Mouse (Mus musculus) ES-E14 (cell line): ENCODE measurements at regions not wholly inside any gene's neighbourhood (a gene's known extent, or its start where the extent isn't known, plus 50 kb on each side); places are given as distances from the start of the nearest gene placed in this dataset.

Source experiments
- DNase-seq: peaks from one replicate; pipeline ENCODE4 v3.0.0-alpha.2; 2013; ENCODE audit warnings: low read depth, low spot score
- H3K27ac ChIP-seq: 2 replicates; pipeline ENCODE4 v1.5.1; 2012; ENCODE audit warnings: low read depth, mild to moderate bottlenecking, low read length, moderate library complexity, mixed read lengths; ENCODE audit not compliant: poor library complexity, insufficient read depth, severe bottlenecking
- H3K36me3 ChIP-seq: 2 replicates; pipeline ENCODE4 v1.6.1; 2012; ENCODE audit warnings: mild to moderate bottlenecking, low read length, moderate library complexity, mixed read lengths; ENCODE audit not compliant: control insufficient read depth, poor library complexity, insufficient read depth, severe bottlenecking
- H3K4me1 ChIP-seq, 2 experiments: fragments of 150-350 bp in 1 of 2; sonication (generic) in 1 of 2; 2 replicates each; pipeline ENCODE4 v1.6.1; 2012; ENCODE audit warnings: low read length in 2 of 2, mild to moderate bottlenecking in 1 of 2, mixed read lengths in 1 of 2; ENCODE audit not compliant: control insufficient read depth in 2 of 2, insufficient read depth in 2 of 2, poor library complexity in 1 of 2
- H3K4me3 ChIP-seq, 2 experiments: fragments of 150-350 bp in 1 of 2; sonication (generic) in 1 of 2; 2 replicates each; pipeline ENCODE4 v1.5.1; 2012; ENCODE audit warnings: low read length in 2 of 2, low read depth in 1 of 2, mild to moderate bottlenecking in 1 of 2, mixed read lengths in 1 of 2; ENCODE audit not compliant: insufficient read depth in 1 of 2, poor library complexity in 1 of 2, severe bottlenecking in 1 of 2
- H3K9ac ChIP-seq: 2 replicates; pipeline ENCODE4 v1.6.1; 2012; ENCODE audit warnings: low read depth, mild to moderate bottlenecking, low read length, mixed read lengths; ENCODE audit not compliant: poor library complexity, insufficient read depth, severe bottlenecking
- H3K9me3 ChIP-seq: fragments of 150-350 bp; sonication (generic); 2 replicates; pipeline ENCODE4 v1.6.1; 2012; ENCODE audit warnings: low read depth, mild to moderate bottlenecking, low read length; ENCODE audit not compliant: control insufficient read depth, insufficient read depth
- CHD2 ChIP-seq: IDR thresholded peaks from 2 replicates; pipeline ENCODE4 v1.6.1; 2014; ENCODE audit warnings: mild to moderate bottlenecking, low read depth, low read length, inconsistent platforms
- HCFC1 ChIP-seq: IDR thresholded peaks from 2 replicates; pipeline ENCODE4 v1.6.1; 2012; ENCODE audit warnings: low read length, inconsistent platforms, borderline replicate concordance; ENCODE audit not compliant: insufficient read depth
- MAFK ChIP-seq: IDR thresholded peaks from 2 replicates; pipeline ENCODE4 v1.6.1; 2014; ENCODE audit warnings: mild to moderate bottlenecking, low read depth, low read length, inconsistent platforms; ENCODE audit not compliant: insufficient read depth
- ZC3H11A ChIP-seq: IDR thresholded peaks from 2 replicates; pipeline ENCODE4 v1.6.1; 2012; ENCODE audit warnings: low read depth, mild to moderate bottlenecking, inconsistent platforms, low read length, borderline replicate concordance
- ZNF384 ChIP-seq: IDR thresholded peaks from 2 replicates; pipeline ENCODE4 v1.6.1; 2012; ENCODE audit warnings: low read depth, low read length, inconsistent platforms
- in situ Hi-C, 2 experiments: fragments of 600-800 bp; cut with MboI; formaldehyde crosslinking; loops; one replicate each; pipeline ENCODE4 v1.15.1; 2025; ENCODE audit warnings: low sequenced_read_pairs in 2 of 2, inconsistent platforms in 1 of 2; ENCODE audit not compliant: unreplicated experiment in 2 of 2

DNA sequence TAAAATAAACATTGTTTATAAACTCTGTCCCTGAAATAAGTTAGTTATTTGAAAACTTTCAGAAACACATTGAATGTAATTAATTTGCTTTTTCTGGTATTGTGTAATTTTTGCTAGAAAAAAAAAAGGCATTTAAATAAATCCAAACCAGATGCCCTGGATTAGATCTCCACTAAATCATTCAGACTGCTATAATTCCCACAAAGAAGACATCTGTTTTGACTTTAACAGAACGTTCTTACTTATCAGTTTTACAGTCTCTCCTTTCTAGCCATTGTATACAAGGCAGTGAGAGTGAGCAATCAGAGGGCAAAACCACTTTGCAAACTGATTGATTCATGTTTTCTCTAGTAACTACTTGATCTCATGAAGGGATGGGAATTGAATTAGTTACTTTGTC is 478.8 kb downstream of the Slitrk6 start:
- Histone ChIP-seq H3K36me3 (no peaks in the 10 kb centered on the region), H3K9me3 (no peaks in the 10 kb centered on the region), H3K4me3 (no peak overlapping the region), H3K4me1 (no peaks in the 10 kb centered on the region), H3K9ac (no peak overlapping the region), H3K27ac (no peak overlapping the region)
- in situ Hi-C loops = no loop called here
- DNase-seq = no peak
- TF ChIP-seq CHD2 = no peak

DNA sequence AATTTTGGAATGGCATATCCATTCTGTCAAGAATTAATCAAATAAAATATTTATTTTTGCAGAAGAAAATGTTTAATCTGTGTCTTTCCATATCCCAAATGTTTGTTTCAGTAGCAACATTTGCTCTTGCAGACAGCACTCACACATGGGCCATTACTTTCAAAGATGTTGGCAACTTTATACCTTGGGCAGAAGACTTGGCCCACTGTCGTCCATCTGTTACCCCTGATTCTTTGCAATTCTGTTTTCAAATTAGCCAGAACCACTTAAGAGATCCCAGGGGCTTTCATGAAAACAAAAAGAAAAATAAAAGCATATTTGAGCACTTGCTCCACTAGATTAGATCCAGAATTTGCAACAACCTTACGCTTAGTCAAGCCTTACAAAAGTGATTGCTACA is 483.7 kb downstream of the Slitrk6 start:
- no peaks in the 10 kb centered on the region for H3K4me1 ChIP-seq
- TF ChIP-seq CHD2 = no peak
- H3K4me3 ChIP-seq = no peak overlapping the region
- no peaks in the 10 kb centered on the region for H3K9me3 ChIP-seq
- no peak overlapping the region for H3K9ac ChIP-seq
- in situ Hi-C loops = no loop called here
- no peak overlapping the region for H3K27ac ChIP-seq
- H3K36me3 ChIP-seq = no peaks in the 10 kb centered on the region
- DNase-seq = no peak

- in situ Hi-C loops = no loop called here
- H3K9ac ChIP-seq = no peak overlapping the region
- no peaks in the 10 kb centered on the region for H3K36me3 ChIP-seq
- no peaks in the 10 kb centered on the region for H3K4me1 ChIP-seq
- no peak overlapping the region for H3K4me3 ChIP-seq
- H3K27ac ChIP-seq = no peak overlapping the region
- TF ChIP-seq ZC3H11A = no peak
- no peak for TF ChIP-seq CHD2
- no peak for TF ChIP-seq HCFC1
- H3K9me3 ChIP-seq = no peaks in the 10 kb centered on the region
- no peak for DNase-seq
These were observed 510.5 kb downstream of the Slitrk6 start for GRCm38 (mm10) chr14:110244466-110244865.

GRCm38 (mm10) chr14:110243549-110243948 is 511.4 kb downstream of the Slitrk6 start:
- no peaks in the 10 kb centered on the region for H3K36me3 ChIP-seq
- in situ Hi-C loops = no loop called here
- H3K4me3 ChIP-seq = no peak overlapping the region

DNA sequence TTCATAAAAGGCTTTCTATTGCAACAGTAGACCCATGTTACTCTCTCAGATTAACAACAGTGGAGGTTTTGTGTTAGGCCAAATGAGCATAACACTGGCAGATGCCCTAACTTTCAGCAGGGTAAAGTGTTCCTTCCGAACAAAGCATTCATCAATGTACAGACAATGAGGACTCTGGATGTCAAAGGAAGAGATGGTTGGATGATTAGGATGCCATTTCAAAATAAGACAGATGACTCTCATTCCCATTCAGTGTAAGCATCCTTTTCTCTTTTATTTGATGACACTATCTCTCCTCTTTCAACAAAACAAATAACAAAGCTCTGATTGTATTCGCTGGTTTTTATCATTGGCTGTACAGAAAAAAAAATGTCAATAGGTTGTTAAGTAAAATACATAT is 516.1 kb downstream of the Slitrk6 start:
- no peaks in the 10 kb centered on the region for H3K36me3 ChIP-seq
- no peaks in the 10 kb centered on the region for H3K9me3 ChIP-seq
- DNase-seq = no peak
- no peak overlapping the region for H3K9ac ChIP-seq
- in situ Hi-C loops = no loop called here
- H3K27ac ChIP-seq = no peak overlapping the region
- TF ChIP-seq ZC3H11A = no peak
- TF ChIP-seq MAFK = no peak
- TF ChIP-seq ZNF384 = no peak
- no peak for TF ChIP-seq HCFC1
- TF ChIP-seq CHD2 = no peak
- H3K4me3 ChIP-seq = no peak overlapping the region
- H3K4me1 ChIP-seq = no peaks in the 10 kb centered on the region

More at GRCm38 (mm10) chr14:110243549-110243948, 511.4 kb downstream of the Slitrk6 start:
- TF ChIP-seq ZNF384 (no peak), CHD2 (no peak), HCFC1 (no peak), ZC3H11A (no peak), MAFK (no peak)
- no peak for DNase-seq
- Histone ChIP-seq H3K9ac (no peak overlapping the region), H3K4me1 (no peaks in the 10 kb centered on the region), H3K9me3 (no peaks in the 10 kb centered on the region), H3K27ac (no peak overlapping the region)
